Mouse (Mus musculus): ENCODE measurements around the gene Cyp2c50. TPM values are rescaled to one million over a fixed set of nuclear protein-coding genes. Genes with fewer than 3 reads are reported as not detected.

Cyp2c50 gene
- total RNA-seq (2023): not detected

GRCm38 (mm10) chr19:40089421-40089820 is at the start of gene Cyp2c50:
Gene Cyp2c50 (plus strand): TSS chr19:40089688.

GRCm38 (mm10) chr19:40073701-40074100 is 15.8 kb upstream of the Cyp2c50 start, which contains the start of gene Cyp2c54:
Gene Cyp2c54 (minus strand): TSS chr19:40073827.

Other genes with a start within 250 kb of the Cyp2c50 start
- gene Cyp2c69, start 202.9 kb upstream of the Cyp2c50 start, total RNA-seq (2023): not detected
- not detected for gene Cyp2c37, start 97.3 kb upstream of the Cyp2c50 start, total RNA-seq (2023)
- gene Cyp2c54, start 15.9 kb upstream of the Cyp2c50 start, total RNA-seq (2023): not detected
- gene Cyp2c70, start 97.6 kb downstream of the Cyp2c50 start, total RNA-seq (2023): not detected
- gene Pdlim1, start 182.2 kb downstream of the Cyp2c50 start, total RNA-seq (2023): 10 to 100 TPM; 26.2 to 32.2 TPM

Measured in B cell, adult 67 days (primary cell).